Mouse (Mus musculus) liver, embryonic 14.5 days (tissue): ENCODE measurements around the gene Lmntd1. TPM values are rescaled to one million over a fixed set of nuclear protein-coding genes. Genes with fewer than 3 reads are reported as not detected.

Experiments
- ATAC-seq: fragments of 200-750 bp; cut with Nextera tagmentation; 2 replicates; pipeline ENCODE4 v1.8.0; 2017; ENCODE audit warnings: moderate number of reproducible peaks, mild to moderate bottlenecking, moderate library complexity; ENCODE audit not compliant: insufficient read depth
- DNase-seq, 3 experiments: peaks; one replicate each; pipeline ENCODE4 v3.0.0-alpha.2; 2012 to 2013; ENCODE audit warnings: low read depth in 3 of 3, low spot score in 3 of 3
- H3K27ac ChIP-seq: fragments of 300-500 bp; sonication (generic); 2 replicates; pipeline ENCODE4 v1.5.1; 2014; ENCODE audit warnings: moderate library complexity, mild to moderate bottlenecking, control low read depth, inconsistent platforms
- H3K27me3 ChIP-seq: fragments of 300-500 bp; sonication (generic); 2 replicates; pipeline ENCODE4 v1.6.1; 2014; ENCODE audit warnings: mild to moderate bottlenecking, low read length, moderate library complexity; ENCODE audit not compliant: control insufficient read depth, insufficient read depth
- H3K36me3 ChIP-seq: fragments of 300-500 bp; sonication (generic); replicated peaks from 2 replicates; pipeline ENCODE4 v1.6.1; 2014; ENCODE audit warnings: low read depth; ENCODE audit not compliant: control insufficient read depth, insufficient read depth
- H3K4me1 ChIP-seq, 2 experiments: fragments of 200-500 bp in 1 of 2; fragments of 300-500 bp in 1 of 2; sonication (generic) in 1 of 2; replicated peaks; 2 replicates each; pipeline ENCODE4 v1.6.1; 2012 to 2014; ENCODE audit warnings: antibody characterized with exemption in 1 of 2, inconsistent platforms in 1 of 2, low read length in 1 of 2; ENCODE audit not compliant: control insufficient read depth in 2 of 2, insufficient read depth in 2 of 2
- H3K4me2 ChIP-seq: fragments of 300-500 bp; sonication (generic); 2 replicates; pipeline ENCODE4 v1.6.1; 2014; ENCODE audit warnings: low read depth, mild to moderate bottlenecking, control low read depth, moderate library complexity
- H3K4me3 ChIP-seq, 2 experiments: fragments of 200-500 bp in 1 of 2; fragments of 300-500 bp in 1 of 2; sonication (generic) in 1 of 2; 2 replicates each; pipeline ENCODE4 v1.5.1; 2012 to 2014; ENCODE audit warnings: low read depth in 2 of 2, low read length in 2 of 2, mild to moderate bottlenecking in 2 of 2, control low read depth in 1 of 2, inconsistent platforms in 1 of 2, moderate library complexity in 1 of 2; ENCODE audit not compliant: insufficient read depth in 1 of 2
- H3K9ac ChIP-seq: fragments of 300-500 bp; sonication (generic); replicated peaks from 2 replicates; pipeline ENCODE4 v1.6.1; 2014; ENCODE audit warnings: mild to moderate bottlenecking, control low read depth, moderate library complexity
- H3K9me3 ChIP-seq: fragments of 300-500 bp; sonication (generic); 2 replicates; pipeline ENCODE4 v1.6.1; 2016; ENCODE audit warnings: low read length, mixed read lengths; ENCODE audit not compliant: control insufficient read depth
- CTCF ChIP-seq: IDR thresholded peaks from 2 replicates; pipeline ENCODE4 v1.5.1; 2016; ENCODE audit warnings: antibody characterized with exemption, low read depth, control low read depth
- EP300 ChIP-seq: IDR thresholded peaks from 2 replicates; pipeline ENCODE4 v1.6.1; 2016; ENCODE audit warnings: antibody characterized with exemption, low read depth
- WGBS: fragments of 180-500 bp; shearing (Covaris S2); extraction: QIAGEN DNeasy Blood & Tissue Kit; methylation state at CpG from one replicate; pipeline ENCODE4 v1.1.7; 2014; ENCODE audit not compliant: insufficient replicate concordance; 5-methylcytosine and 5-hydroxymethylcytosine counted together
- polyA plus RNA-seq, 2 experiments: library from polyadenylated mRNA; depleted of rRNA in 1 of 2; stranded (reverse) in 1 of 2; unstranded in 1 of 2; fragments of >200 nt; fragmentation: Nextera tagmentation in 1 of 2; extraction: Ambion mirVana in 1 of 2; gene quantifications; 2 replicates each; pipeline versions ENCODE4 v1.2.1 to v1.2.3; 2012 to 2014

Lmntd1 gene
- polyA plus RNA-seq, 2 experiments: 0.02 TPM; not detected in 1

GRCm38 (mm10) chr6:145469260-145469943 is 144.7 kb downstream of the Lmntd1 start:
- WGBS: 62% methylated on average over 8 of the region's 8 CpGs
- no peak for DNase-seq
- ATAC-seq: no peak

GRCm38 (mm10) chr6:145464027-145464426 is 150.1 kb downstream of the Lmntd1 start:
- no peaks in the 10 kb centered on the region for H3K27me3 ChIP-seq
- WGBS: 61% methylated on average over 4 of the region's 4 CpGs
- no peak overlapping the region for H3K9ac ChIP-seq

More at GRCm38 (mm10) chr6:145469260-145469943, 144.7 kb downstream of the Lmntd1 start:
- Histone ChIP-seq H3K9ac (no peak overlapping the region), H3K27me3 (no peaks in the 10 kb centered on the region), H3K4me1 (0 out of 4 replicates have a peak, but pooled peaks cover 0 to 2% of the 10 kb centered on the region in 2 experiments), H3K9me3 (no peaks in the 10 kb centered on the region), H3K4me3 (no peak overlapping the region), H3K4me2 (no peak overlapping the region), H3K36me3 (no peaks in the 10 kb centered on the region), H3K27ac (no peak overlapping the region)
- TF ChIP-seq EP300 (no peak), CTCF (no peak)

GRCm38 (mm10) chr6:145462677-145463245 is 151.4 kb downstream of the Lmntd1 start:
- Histone ChIP-seq H3K4me1 (no peaks in the 10 kb centered on the region), H3K4me3 (no peak overlapping the region), H3K36me3 (no peaks in the 10 kb centered on the region), H3K9me3 (no peaks in the 10 kb centered on the region), H3K27ac (no peak overlapping the region), H3K4me2 (no peak overlapping the region), H3K27me3 (no peaks in the 10 kb centered on the region), H3K9ac (no peak overlapping the region)
- DNase-seq (no peak), ATAC-seq (no peak)
- WGBS: 66% methylated on average over 12 of the region's 12 CpGs
- no peak for TF ChIP-seq EP300
- TF ChIP-seq CTCF: no peak

More at GRCm38 (mm10) chr6:145464027-145464426, 150.1 kb downstream of the Lmntd1 start:
- Histone ChIP-seq H3K9me3 (no peaks in the 10 kb centered on the region), H3K4me3 (no peak overlapping the region), H3K4me2 (no peak overlapping the region), H3K4me1 (no peaks in the 10 kb centered on the region), H3K27ac (no peak overlapping the region), H3K36me3 (no peaks in the 10 kb centered on the region)
- TF ChIP-seq EP300 (no peak), CTCF (0 out of 2 replicates have a peak, but pooled peaks have one; percentile 13)
- DNase-seq (no peak), ATAC-seq (no peak)

- Histone ChIP-seq H3K4me2 (no peak overlapping the region), H3K27me3 (no peaks in the 10 kb centered on the region), H3K36me3 (no peaks in the 10 kb centered on the region), H3K9ac (no peak overlapping the region), H3K4me1 (no peaks in the 10 kb centered on the region), H3K9me3 (no peaks in the 10 kb centered on the region), H3K4me3 (no peak overlapping the region), H3K27ac (no peak overlapping the region)
- DNase-seq (no peak), ATAC-seq (no peak)
- 66% methylated on average over 15 of the region's 15 CpGs for WGBS
- no peak for TF ChIP-seq CTCF
- no peak for TF ChIP-seq EP300
Measured at GRCm38 (mm10) chr6:145457066-145457465, 157.1 kb downstream of the Lmntd1 start.

GRCm38 (mm10) chr6:145450628-145451403 is 163.3 kb downstream of the Lmntd1 start:
- Histone ChIP-seq H3K9ac (no peak overlapping the region), H3K36me3 (no peaks in the 10 kb centered on the region), H3K27me3 (no peaks in the 10 kb centered on the region), H3K4me3 (no peak overlapping the region), H3K9me3 (no peaks in the 10 kb centered on the region), H3K4me2 (no peak overlapping the region), H3K27ac (no peak overlapping the region), H3K4me1 (no peaks in the 10 kb centered on the region)
- no peak for ATAC-seq
- DNase-seq: no peak
- no peak for TF ChIP-seq EP300
- no peak for TF ChIP-seq CTCF
- WGBS: 63% methylated on average over 15 of the region's 15 CpGs
